Mouse (Mus musculus): Measurements from ENCODE around the gene Gspt1. TPM values are rescaled to one million over a fixed set of nuclear protein-coding genes. Genes with fewer than 3 reads are reported as not detected.
"Not testable (repeated sequence)": the region's sequence is repeated elsewhere in the genome, so short reads cannot be mapped to it uniquely, and the experiment has no call there.

Gene Gspt1
- total RNA-seq (2018; cell fraction: chromatin; rRNA removed): 100 to 1,000 TPM in 9 of 26 experiments, 10 to 100 TPM in 17; 39.4 to 194 (median 74.8) TPM
- 100 to 1,000 TPM in 1 of 26 experiments, 10 to 100 TPM in 25; 59.4 to 110 (median 68.3) TPM for total RNA-seq (2018; cell fraction: cytosol; rRNA removed)
- 100 to 1,000 TPM in 4 of 26 experiments, 10 to 100 TPM in 22; 43.3 to 123 (median 71.8) TPM for total RNA-seq (2018; cell fraction: nucleus; rRNA removed)
- polyA plus RNA-seq (2018): 60.3 to 139 TPM (median 132 TPM) in 3 replicates

DNA sequence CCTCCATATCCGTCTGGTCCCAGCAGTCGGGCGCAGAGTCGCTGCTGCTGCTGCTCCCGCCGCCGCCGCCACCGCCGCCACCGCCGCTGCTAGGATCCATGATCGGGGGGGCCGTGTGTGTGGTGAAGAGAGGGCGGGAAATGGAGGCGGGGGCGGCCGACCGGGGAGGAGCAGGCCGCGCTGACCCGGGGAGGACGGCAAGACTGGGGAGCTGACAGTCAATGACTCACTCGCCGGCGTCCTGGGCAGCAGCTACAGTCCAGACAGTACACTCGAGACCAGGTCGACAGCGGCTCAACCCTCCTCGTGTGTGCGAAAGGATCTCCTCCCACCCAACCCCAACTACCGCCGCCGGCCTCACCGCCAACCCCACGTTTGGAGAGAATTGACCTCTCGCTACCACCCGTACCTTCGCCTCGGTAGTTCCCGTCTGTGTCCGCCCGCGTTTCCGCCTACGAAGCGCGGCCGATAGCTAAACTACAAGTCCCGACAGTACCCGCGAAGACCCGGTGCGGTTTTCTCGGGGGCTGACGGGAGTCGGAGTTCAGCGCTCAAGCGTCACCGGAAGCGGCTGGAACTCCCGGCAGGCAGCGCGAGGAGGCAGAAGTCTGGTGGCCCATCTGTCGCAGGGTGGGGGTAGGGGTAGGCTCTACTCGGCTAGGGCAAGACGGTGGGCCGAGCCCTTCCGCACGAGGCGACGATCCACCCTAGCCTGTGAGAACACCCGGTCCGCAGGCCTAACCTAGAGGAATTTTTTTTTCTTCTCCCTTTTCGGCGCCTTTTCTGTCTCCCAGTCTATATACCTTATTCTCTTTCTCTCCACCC, at the start of gene Gspt1:
TSS of gene Gspt1 (minus strand) at position 428 of the 825 bp plus-strand sequence.
- Histone ChIP-seq H3K79me2 (ENCODE audit: inconsistent target) (peaks cover 41% of the 10 kb centered on the region), H3K4me3 (ENCODE audit: inconsistent target) (peak within 1 kb of the TSS; percentile 68), H3K27ac (peak within 1 kb of the TSS; percentile 74), H3K36me3 (ENCODE audit: inconsistent target) (no peaks in the 10 kb centered on the region)
- WGBS (ENCODE audit: missing documents): under 1% methylated on average over 74 of the region's 76 CpGs

DNA sequence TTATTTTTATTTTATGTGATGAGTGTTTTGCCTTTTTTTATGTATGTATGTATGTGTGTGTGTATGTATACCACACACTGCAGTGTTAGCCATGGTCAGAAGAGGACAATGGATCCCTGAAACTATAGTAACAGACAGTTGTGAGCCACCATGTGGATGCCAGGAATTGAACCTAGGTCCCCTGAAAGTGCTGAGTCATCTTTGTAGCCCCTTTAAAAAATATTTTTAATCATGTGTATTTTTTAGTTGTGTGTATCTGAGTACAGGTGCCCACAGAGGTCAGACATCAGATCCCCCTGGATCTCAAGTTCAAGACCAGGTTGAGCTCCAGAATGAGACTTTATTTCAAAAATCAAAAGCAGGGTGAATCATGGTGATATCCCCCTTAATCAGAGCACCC, 49.6 kb upstream of the Gspt1 start:
- no peaks in the 10 kb centered on the region for H3K36me3 ChIP-seq (ENCODE audit: inconsistent target)
- H3K79me2 ChIP-seq (ENCODE audit: inconsistent target): no peaks in the 10 kb centered on the region
- no peak overlapping the region for H3K4me3 ChIP-seq (ENCODE audit: inconsistent target)
- no peak overlapping the region for H3K27ac ChIP-seq

DNA sequence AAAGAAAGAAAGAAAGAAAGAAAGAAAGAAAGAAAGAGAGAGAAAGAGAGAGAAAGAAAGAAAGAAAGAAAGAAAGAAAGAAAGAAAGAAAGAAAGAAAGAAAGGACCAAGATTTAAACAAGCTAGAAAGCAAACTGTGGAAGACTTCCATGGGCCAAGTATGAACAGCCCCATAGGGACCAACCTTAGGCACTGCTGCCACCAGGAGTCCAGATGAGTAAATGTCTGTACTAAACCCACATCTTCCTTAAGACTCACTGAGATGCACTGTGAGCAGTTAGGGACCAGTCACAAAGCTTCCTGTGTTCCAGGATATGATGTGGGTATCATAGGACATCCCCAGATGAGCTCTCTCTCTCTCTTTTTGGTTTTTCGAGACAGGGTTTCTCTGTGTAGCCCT, 43.6 kb upstream of the Gspt1 start:
- WGBS (ENCODE audit: missing documents): 56% methylated on average over 1 of the region's 1 CpGs
- H3K36me3 ChIP-seq (ENCODE audit: inconsistent target); H3K4me3 ChIP-seq (ENCODE audit: inconsistent target); H3K27ac ChIP-seq; H3K79me2 ChIP-seq (ENCODE audit: inconsistent target): not testable (repeated sequence)

DNA sequence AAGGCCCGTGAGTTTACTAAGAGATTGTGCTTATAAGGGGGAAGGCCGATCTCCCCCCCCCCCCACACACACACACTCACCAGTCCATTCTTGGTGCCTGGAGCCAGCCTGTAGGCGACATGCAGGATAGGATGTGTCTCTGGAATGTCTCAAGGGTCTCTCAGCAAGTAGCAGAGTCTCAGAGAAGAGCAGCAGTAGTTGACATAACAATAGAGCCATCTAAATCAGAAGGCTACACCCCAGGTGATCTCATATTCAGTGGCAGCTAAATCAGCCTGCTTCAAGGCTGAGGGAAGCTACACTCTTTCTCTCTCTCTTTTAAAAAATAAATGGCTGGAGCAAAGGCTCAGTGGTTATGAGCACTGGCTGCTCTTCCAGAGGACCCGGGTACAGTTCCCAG, 41.5 kb upstream of the Gspt1 start:
- not testable (repeated sequence) for H3K79me2 ChIP-seq (ENCODE audit: inconsistent target); H3K4me3 ChIP-seq (ENCODE audit: inconsistent target); H3K36me3 ChIP-seq (ENCODE audit: inconsistent target); H3K27ac ChIP-seq
- WGBS (ENCODE audit: missing documents): 92% methylated on average over 4 of the region's 4 CpGs

DNA sequence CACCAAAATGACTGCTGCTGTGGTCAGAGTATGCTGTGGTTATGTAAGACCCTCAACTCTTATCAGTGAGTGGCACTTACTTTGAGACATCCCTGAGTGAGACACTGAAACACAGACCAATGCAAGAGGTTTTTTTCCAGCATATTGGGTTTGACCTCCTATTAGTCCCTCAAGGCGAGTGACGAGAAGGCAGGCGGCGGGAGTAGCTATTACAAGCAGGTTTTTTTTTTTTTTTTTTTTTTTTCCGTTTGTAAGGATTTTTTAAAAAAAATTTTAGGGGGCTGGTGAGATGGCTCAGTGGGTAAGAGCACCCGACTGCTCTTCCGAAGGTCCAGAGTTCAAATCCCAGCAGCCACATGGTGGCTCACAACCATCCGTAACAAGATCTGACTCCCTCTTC, 34.7 kb upstream of the Gspt1 start:
- not testable (repeated sequence) for H3K27ac ChIP-seq; H3K36me3 ChIP-seq (ENCODE audit: inconsistent target); H3K79me2 ChIP-seq (ENCODE audit: inconsistent target); H3K4me3 ChIP-seq (ENCODE audit: inconsistent target)
- 89% methylated on average over 4 of the region's 8 CpGs for WGBS (ENCODE audit: missing documents)

DNA sequence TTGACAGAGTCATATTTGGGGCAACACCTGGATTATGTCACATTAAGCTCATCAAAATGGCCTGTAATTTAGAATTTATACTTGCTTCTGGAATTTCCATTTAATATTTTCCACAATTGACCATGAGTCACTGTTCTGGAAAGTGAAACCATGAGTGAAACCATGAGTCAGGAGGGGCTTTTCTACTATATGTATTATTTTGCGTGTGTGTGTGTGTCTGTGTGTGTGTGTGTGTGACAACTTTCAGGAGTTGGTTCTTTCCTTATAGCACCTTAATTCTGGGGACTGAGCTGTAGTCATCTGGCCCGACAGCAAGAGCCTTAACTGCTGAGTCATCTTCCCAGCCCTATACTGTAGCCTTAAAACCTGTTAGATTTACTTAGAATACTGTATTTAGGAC, 31.8 kb upstream of the Gspt1 start:
- no peak overlapping the region for H3K4me3 ChIP-seq (ENCODE audit: inconsistent target)
- H3K27ac ChIP-seq: no peak overlapping the region
- H3K36me3 ChIP-seq (ENCODE audit: inconsistent target): no peaks in the 10 kb centered on the region
- H3K79me2 ChIP-seq (ENCODE audit: inconsistent target): no peaks in the 10 kb centered on the region
- 45% methylated on average over 2 of the region's 2 CpGs for WGBS (ENCODE audit: missing documents)

DNA sequence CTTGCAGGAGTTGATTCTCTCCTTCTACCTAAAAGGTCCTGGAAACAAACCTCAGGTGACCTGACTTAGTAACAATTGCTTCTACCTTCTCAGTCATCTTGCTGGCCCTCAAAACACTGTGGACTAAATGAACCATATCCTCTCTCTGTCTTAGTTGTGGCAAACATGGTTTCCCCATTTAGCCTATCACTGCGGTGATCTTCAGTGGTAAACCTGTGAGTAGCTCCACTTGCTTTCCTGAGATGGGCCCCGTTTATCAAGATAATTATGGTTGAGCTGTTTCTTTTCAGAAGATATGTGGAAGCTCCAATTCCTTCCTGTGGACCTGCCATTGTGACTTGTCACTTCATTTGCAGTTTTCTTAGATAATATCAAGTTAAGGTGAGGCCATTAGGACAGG, 30.8 kb upstream of the Gspt1 start:
- Histone ChIP-seq H3K27ac (no peak overlapping the region), H3K4me3 (ENCODE audit: inconsistent target) (no peak overlapping the region), H3K36me3 (ENCODE audit: inconsistent target) (no peaks in the 10 kb centered on the region), H3K79me2 (ENCODE audit: inconsistent target) (no peaks in the 10 kb centered on the region)
- 50% methylated on average over 2 of the region's 2 CpGs for WGBS (ENCODE audit: missing documents)

DNA sequence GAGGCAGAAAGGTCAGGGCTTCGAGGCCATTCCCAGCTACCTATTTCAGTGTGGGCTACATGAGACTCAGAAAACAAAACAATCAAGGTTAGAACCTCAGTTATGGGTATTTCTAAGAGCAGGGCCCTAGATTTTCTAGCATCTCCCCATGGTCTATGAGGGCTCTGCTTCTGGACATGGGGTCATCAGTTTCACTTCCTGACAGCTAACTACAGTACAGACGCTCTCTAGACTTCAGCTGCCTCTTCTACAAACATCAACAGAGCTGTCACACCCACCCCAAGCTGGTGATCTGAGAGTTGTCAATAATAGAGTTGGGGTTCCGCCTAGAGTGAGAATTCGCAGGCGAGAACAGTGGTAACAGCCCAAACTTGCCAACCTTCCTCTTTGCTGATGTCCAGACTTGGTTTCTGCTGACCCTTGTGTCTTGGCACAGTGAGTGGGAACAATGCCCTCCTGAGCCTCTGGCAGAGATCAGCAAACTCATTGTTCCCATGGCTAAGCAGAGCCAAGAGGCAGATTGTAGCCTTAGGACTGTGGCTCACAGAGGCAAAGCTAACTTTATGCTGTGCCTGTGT, 28.6 kb upstream of the Gspt1 start:
- no peaks in the 10 kb centered on the region for H3K36me3 ChIP-seq (ENCODE audit: inconsistent target)
- H3K27ac ChIP-seq: no peak overlapping the region
- WGBS (ENCODE audit: missing documents): 83% methylated on average over 5 of the region's 5 CpGs
- no peaks in the 10 kb centered on the region for H3K79me2 ChIP-seq (ENCODE audit: inconsistent target)
- H3K4me3 ChIP-seq (ENCODE audit: inconsistent target): no peak overlapping the region

DNA sequence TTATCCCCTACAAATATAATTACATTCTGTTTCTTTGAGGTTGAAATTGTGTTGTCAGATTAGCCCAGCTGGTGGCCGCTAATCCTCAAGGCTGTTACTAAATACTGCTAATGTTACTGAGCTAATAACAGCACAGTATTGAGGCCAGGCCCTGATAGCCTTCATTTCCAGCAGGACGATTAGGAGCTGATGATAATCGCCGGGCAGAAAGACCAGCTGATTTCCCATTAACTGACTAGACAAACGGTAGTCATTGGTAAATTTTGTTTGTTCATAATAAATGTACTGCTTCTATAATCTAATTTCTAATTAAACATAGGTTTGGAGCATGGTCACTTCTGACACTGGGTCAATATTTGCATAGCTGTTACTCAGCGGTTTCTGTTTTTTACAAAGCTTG, 24.7 kb upstream of the Gspt1 start:
- no peak overlapping the region for H3K27ac ChIP-seq
- no peak overlapping the region for H3K4me3 ChIP-seq (ENCODE audit: inconsistent target)
- 98% methylated on average over 6 of the region's 6 CpGs for WGBS (ENCODE audit: missing documents)
- H3K79me2 ChIP-seq (ENCODE audit: inconsistent target): no peaks in the 10 kb centered on the region
- H3K36me3 ChIP-seq (ENCODE audit: inconsistent target): no peaks in the 10 kb centered on the region

DNA sequence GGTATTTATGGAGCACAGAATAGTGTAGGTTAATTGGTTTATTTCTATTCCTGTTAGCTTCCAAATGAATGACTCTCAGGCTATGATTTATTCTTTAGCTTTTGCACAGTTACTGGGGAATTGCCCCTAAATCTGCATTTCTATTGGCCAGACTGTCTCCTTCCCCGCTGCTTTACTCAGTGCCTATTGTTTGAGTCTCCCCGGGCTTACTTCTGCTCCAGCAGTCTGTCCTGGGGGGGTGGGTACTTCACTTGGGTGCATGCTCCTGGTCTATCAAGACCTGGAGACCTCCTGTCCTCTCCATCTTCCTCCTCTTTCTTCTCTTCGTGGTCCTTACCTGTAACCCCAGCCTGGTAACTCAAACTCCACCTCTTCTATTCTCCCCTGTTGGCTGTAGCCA, 22.8 kb upstream of the Gspt1 start:
- no peaks in the 10 kb centered on the region for H3K79me2 ChIP-seq (ENCODE audit: inconsistent target)
- H3K36me3 ChIP-seq (ENCODE audit: inconsistent target): no peaks in the 10 kb centered on the region
- 77% methylated on average over 3 of the region's 3 CpGs for whole genome bisulfite sequencing (ENCODE audit: missing documents)
- no peak overlapping the region for H3K27ac ChIP-seq
- no peak overlapping the region for H3K4me3 ChIP-seq (ENCODE audit: inconsistent target)

DNA sequence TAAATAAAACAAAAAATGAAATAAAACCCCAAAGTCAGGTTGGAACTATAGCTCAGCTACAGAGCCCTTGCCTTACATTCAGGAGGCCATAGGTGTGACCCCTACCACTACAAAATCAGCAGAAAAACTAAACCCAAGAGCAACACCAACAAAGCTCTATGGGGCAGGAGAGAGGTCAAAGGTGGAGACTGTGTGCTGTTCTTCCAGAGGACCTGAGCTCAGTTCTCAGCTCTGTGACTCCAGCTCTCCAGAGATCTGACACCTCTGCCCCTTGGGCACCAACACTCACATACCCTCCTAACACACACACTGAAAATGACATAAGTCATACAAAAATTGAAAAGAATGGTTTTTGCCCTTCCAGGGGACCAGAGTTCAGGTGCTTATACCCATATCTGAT, 16.9 kb upstream of the Gspt1 start:
- H3K27ac ChIP-seq: no peak overlapping the region
- no peaks in the 10 kb centered on the region for H3K79me2 ChIP-seq (ENCODE audit: inconsistent target)
- H3K4me3 ChIP-seq (ENCODE audit: inconsistent target): no peak overlapping the region
- no peaks in the 10 kb centered on the region for H3K36me3 ChIP-seq (ENCODE audit: inconsistent target)

DNA sequence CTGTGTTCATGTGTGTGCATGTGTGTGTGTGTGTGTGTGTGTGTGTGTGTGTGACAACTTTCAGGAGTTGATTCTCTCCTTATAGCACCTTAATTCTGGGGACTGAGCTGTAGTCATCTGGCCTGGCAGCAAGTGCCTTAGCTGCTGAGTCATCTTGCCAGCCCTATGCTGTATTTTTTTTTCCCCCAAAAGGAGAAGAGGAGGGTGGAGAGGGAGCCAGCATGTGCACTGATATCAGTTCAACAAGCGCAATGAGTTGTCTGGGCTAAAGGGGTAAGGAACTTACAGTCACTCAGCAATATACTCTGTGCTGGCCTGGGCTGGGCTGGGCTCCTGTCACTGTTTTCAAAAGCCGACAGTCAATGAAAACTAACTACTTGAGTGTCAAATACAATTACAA, 16.5 kb upstream of the Gspt1 start:
- H3K27ac ChIP-seq: no peak overlapping the region
- H3K36me3 ChIP-seq (ENCODE audit: inconsistent target): no peaks in the 10 kb centered on the region
- 9% methylated on average over 2 of the region's 2 CpGs for WGBS (ENCODE audit: missing documents)
- H3K79me2 ChIP-seq (ENCODE audit: inconsistent target): no peaks in the 10 kb centered on the region
- no peak overlapping the region for H3K4me3 ChIP-seq (ENCODE audit: inconsistent target)

DNA sequence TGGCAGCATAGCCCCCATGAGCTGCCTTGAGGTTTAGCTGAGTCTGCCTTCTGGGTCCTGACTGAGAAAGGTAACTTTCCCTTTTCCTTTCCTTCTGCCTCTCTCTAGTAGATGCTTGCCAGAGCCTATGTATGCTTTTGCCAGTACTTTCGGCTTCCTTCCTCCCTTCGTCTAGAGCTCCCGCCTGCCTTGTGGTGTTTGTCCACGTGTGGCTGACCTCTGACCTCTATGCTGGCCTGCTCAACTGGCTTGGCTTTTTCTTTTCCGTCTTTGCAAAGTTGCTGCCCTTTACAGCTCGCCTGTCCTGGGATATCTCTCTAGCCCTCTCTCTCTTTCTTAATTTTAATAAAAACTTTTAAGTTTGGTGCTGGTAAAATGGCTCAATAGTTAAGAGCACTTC, 15.7 kb upstream of the Gspt1 start:
- no peaks in the 10 kb centered on the region for H3K36me3 ChIP-seq (ENCODE audit: inconsistent target)
- H3K27ac ChIP-seq: no peak overlapping the region
- WGBS (ENCODE audit: missing documents): 58% methylated on average over 6 of the region's 6 CpGs
- no peak overlapping the region for H3K4me3 ChIP-seq (ENCODE audit: inconsistent target)
- H3K79me2 ChIP-seq (ENCODE audit: inconsistent target): no peaks in the 10 kb centered on the region

DNA sequence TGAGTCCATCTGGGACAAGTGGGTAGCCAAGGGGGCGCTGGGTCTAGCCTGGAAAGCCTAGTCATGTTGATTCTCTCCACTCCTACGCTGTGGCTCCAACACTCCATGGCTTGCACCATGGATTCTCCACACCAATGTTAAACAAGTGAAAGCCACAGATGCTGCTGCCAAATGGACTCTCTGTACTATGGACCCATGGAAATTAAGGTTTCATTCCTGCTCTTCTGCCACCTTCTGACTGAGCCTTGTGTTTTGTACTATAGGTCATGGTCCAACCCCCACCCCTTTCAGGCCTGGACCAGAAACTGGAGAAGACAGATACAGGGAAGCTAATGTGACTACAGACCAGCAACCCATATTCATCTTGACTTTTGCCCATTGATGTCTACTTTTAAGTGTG, 12.4 kb upstream of the Gspt1 start:
- no peak overlapping the region for H3K4me3 ChIP-seq (ENCODE audit: inconsistent target)
- no peak overlapping the region for H3K27ac ChIP-seq
- H3K36me3 ChIP-seq (ENCODE audit: inconsistent target): no peaks in the 10 kb centered on the region
- H3K79me2 ChIP-seq (ENCODE audit: inconsistent target): no peaks in the 10 kb centered on the region
- whole genome bisulfite sequencing (ENCODE audit: missing documents): 100% methylated on average over 2 of the region's 2 CpGs

DNA sequence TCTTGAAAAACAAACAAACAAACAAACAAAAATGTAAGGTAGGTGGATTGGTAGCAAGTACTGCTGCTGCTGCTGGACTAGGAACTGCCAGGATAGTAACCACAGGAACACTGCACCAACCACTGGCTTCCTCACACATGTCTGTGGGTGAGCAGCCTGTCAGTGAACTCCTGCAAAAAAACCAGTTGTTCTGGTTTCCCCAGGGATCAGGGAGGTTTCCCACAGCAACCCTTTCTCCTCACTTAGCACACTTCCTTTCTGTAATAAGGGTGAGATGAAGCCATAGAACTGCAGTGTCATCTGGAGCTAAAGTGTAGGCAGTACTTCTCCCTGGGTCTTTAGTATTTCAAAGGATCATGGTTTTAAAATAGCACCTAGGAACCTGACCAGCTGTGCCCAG, 9.1 kb upstream of the Gspt1 start:
- Histone ChIP-seq H3K79me2 (ENCODE audit: inconsistent target) (no peaks in the 10 kb centered on the region), H3K4me3 (ENCODE audit: inconsistent target) (no peak overlapping the region), H3K36me3 (ENCODE audit: inconsistent target) (no peaks in the 10 kb centered on the region), H3K27ac (no peak overlapping the region)

Data from macrophage (primary cell).